Mouse (Mus musculus): ENCODE results near the gene Fam43a.

DNA sequence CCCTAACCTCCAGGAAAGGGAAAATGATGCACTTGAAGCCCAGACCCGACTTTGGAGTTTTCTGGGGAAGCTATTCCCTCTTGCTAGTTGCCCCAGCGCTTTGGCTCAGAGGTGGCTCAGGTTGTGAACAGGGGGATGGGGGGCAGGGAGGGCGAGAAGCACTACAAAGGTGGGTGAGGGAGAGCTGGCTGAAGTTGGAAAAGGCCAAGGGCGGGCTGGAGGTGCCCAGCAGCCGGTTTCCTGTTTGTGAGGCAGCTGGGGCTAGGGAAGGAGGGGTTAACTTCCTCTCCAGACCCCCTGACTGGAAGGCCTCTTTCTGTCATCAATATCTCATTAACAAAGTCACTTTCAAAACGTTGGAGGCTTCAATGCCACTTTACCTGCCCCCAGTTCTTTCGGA is 2.4 kb downstream of the Fam43a start:
- TF ChIP-seq CTCF (IDR thresholded peaks at IDR 0.05; ENCODE audit: borderline replicate concordance, insufficient read depth, low read length) (no peak), POLR2A (IDR thresholded peaks at IDR 0.05; ENCODE audit: low read depth, low read length) (no peak)

Data from embryonic fibroblast, embryonic 13.5 days (primary cell).